Mouse (Mus musculus): ENCODE measurements at regions not wholly inside any gene's neighbourhood (a gene's known extent, or its start where the extent isn't known, plus 50 kb on each side); places are given as distances from the start of the nearest gene placed in this dataset.

GRCm38 (mm10) chrX:144075241-144075640, 78.3 kb upstream of the A730046J19Rik start:
- Histone ChIP-seq H3K27me3 (ENCODE audit: control insufficient read depth, insufficient read depth, low read length) (no peaks in the 10 kb centered on the region), H3K4me3 (replicated peaks; ENCODE audit: low read length) (no peak overlapping the region), H3K4me1 (ENCODE audit: control insufficient read depth, insufficient read depth, low read length) (no peaks in the 10 kb centered on the region), H3K27ac (ENCODE audit: low read length) (no peak overlapping the region), H3K9ac (ENCODE audit: low read length) (no peak overlapping the region), H3K36me3 (ENCODE audit: control insufficient read depth, insufficient read depth, low read length) (no peaks in the 10 kb centered on the region), H3K9me3 (replicated peaks; ENCODE audit: control insufficient read depth, low read length) (no peaks in the 10 kb centered on the region), H3K4me2 (ENCODE audit: low read depth, low read length) (no peak overlapping the region)
- peak; percentile 17; the same call in 1 of the 2 replicates for ATAC-seq (ENCODE audit: insufficient read depth, low FRiP score)
- WGBS, result 56% methylated on average over 4 of the region's 4 CpGs

GRCm38 (mm10) chrX:144081146-144081545, 72.3 kb upstream of the A730046J19Rik start:
- H3K4me1 ChIP-seq (ENCODE audit: control insufficient read depth, insufficient read depth, low read length), result no peaks in the 10 kb centered on the region
- no peak for ATAC-seq (ENCODE audit: insufficient read depth, low FRiP score)
- 16% methylated on average over 1 of the region's 1 CpGs for WGBS

GRCm38 (mm10) chrX:144098200-144098599, 55.3 kb upstream of the A730046J19Rik start:
- Histone ChIP-seq H3K4me1 (ENCODE audit: control insufficient read depth, insufficient read depth, low read length) (no peaks in the 10 kb centered on the region), H3K27me3 (ENCODE audit: control insufficient read depth, insufficient read depth, low read length) (no peaks in the 10 kb centered on the region), H3K9me3 (replicated peaks; ENCODE audit: control insufficient read depth, low read length) (no peaks in the 10 kb centered on the region), H3K4me3 (replicated peaks; ENCODE audit: low read length) (no peak overlapping the region), H3K36me3 (ENCODE audit: control insufficient read depth, insufficient read depth, low read length) (no peaks in the 10 kb centered on the region), H3K27ac (ENCODE audit: low read length) (no peak overlapping the region), H3K4me2 (ENCODE audit: low read depth, low read length) (no peak overlapping the region), H3K9ac (ENCODE audit: low read length) (no peak overlapping the region)
- WGBS, result 35% methylated on average over 3 of the region's 3 CpGs
- ATAC-seq (ENCODE audit: insufficient read depth, low FRiP score), result no peak

More at GRCm38 (mm10) chrX:144081146-144081545, 72.3 kb upstream of the A730046J19Rik start:
- Histone ChIP-seq H3K36me3 (ENCODE audit: control insufficient read depth, insufficient read depth, low read length) (no peaks in the 10 kb centered on the region), H3K27me3 (ENCODE audit: control insufficient read depth, insufficient read depth, low read length) (no peaks in the 10 kb centered on the region), H3K4me2 (ENCODE audit: low read depth, low read length) (no peak overlapping the region), H3K9me3 (replicated peaks; ENCODE audit: control insufficient read depth, low read length) (no peaks in the 10 kb centered on the region), H3K27ac (ENCODE audit: low read length) (no peak overlapping the region), H3K4me3 (replicated peaks; ENCODE audit: low read length) (no peak overlapping the region), H3K9ac (ENCODE audit: low read length) (no peak overlapping the region)
